Mouse (Mus musculus): Measurements from ENCODE around the gene Zfp346. TPM values are rescaled to one million over a fixed set of nuclear protein-coding genes. Genes with fewer than 3 reads are reported as not detected.
A peak's percentile ranks its signal among the peaks of the same experiment; 100 is the strongest.

Gene Zfp346
- polyA plus RNA-seq, 1 experiment from 2014 or later, result 25.4 TPM

DNA sequence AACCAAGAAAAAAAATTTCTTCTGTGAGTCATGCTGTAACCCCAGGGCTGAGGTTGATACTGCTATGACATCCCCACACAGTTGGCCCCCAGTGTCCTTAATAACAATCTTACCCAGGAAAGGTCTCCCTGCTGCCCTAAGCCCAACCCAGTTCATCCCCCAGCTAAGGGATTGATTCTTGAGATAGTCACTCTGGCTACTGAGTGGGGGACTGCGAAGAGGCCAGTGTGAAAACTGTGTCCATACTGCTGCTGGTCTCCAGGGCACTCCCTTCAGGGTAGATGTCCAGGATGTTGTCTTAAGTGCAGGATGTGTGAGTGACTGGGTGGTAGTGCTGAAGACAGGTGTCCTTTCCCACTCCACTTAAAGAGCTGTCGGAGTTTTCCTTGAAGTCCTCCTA lies 28.3 kb downstream of the Zfp346 start, which contains the start of gene Gm17617:
Gene Gm17617, minus strand, starts transcription at position 101 of the 400 bp plus-strand sequence.
- ATAC-seq (ENCODE audit: low FRiP score, low TSS enrichment), result no peak
- Histone ChIP-seq H3K4me3 (ENCODE audit: low read length) (no peak within 1 kb of the TSS), H3K27me3 (ENCODE audit: control insufficient read depth, insufficient read depth, low read length) (no peaks in the 10 kb centered on the region), H3K4me1 (ENCODE audit: control insufficient read depth, insufficient read depth, low read length) (no peaks in the 10 kb centered on the region), H3K4me2 (replicated peaks; ENCODE audit: low read depth, low read length) (no peak within 1 kb of the TSS), H3K9ac (ENCODE audit: low read depth, low read length) (no peak within 1 kb of the TSS), H3K36me3 (ENCODE audit: control insufficient read depth, insufficient read depth, low read length) (peaks cover 41% of the 10 kb centered on the region), H3K27ac (ENCODE audit: low read depth, low read length) (no peak within 1 kb of the TSS), H3K9me3 (ENCODE audit: control insufficient read depth, low read length) (no peaks in the 10 kb centered on the region)
- WGBS, result 95% methylated on average over 2 of the region's 2 CpGs

DNA sequence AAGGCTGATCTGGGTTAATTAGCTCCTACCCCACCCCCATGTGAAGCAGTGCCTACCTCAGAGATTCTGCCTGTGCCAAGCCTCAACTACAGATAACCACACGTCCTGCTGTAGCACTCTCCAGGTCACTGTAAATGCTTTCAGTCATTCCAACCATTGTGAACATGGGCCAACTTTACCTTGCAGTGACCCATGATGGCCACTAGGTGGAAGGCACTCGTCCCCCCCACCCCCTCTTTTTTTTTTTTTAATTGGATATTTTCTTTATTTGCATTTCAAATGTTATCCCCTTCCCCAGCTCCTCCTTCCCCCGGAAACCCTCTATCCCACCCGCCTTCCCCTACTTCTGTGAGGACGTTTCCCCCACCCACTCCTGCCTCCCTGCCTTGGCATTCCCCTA lies 30.3 kb downstream of the Zfp346 start:
- no peaks in the 10 kb centered on the region for H3K27me3 ChIP-seq (ENCODE audit: control insufficient read depth, insufficient read depth, low read length)
- WGBS, result 10% methylated on average over 5 of the region's 5 CpGs
- no peak for ATAC-seq (ENCODE audit: low FRiP score, low TSS enrichment)

GRCm38 (mm10) chr13:55140271-55140670 lies 35.2 kb downstream of the Zfp346 start:
- ATAC-seq (ENCODE audit: low FRiP score, low TSS enrichment), result no peak
- H3K27me3 ChIP-seq (ENCODE audit: control insufficient read depth, insufficient read depth, low read length), result no peaks in the 10 kb centered on the region
- H3K36me3 ChIP-seq (ENCODE audit: control insufficient read depth, insufficient read depth, low read length), result no peaks in the 10 kb centered on the region
- no peaks in the 10 kb centered on the region for H3K4me1 ChIP-seq (ENCODE audit: control insufficient read depth, insufficient read depth, low read length)
- H3K4me2 ChIP-seq (replicated peaks; ENCODE audit: low read depth, low read length), result no peak overlapping the region
- H3K27ac ChIP-seq (ENCODE audit: low read depth, low read length), result no peak overlapping the region
- H3K9ac ChIP-seq (ENCODE audit: low read depth, low read length), result no peak overlapping the region
- no peaks in the 10 kb centered on the region for H3K9me3 ChIP-seq (ENCODE audit: control insufficient read depth, low read length)
- WGBS, result 83% methylated on average over 2 of the region's 2 CpGs
- no peak overlapping the region for H3K4me3 ChIP-seq (ENCODE audit: low read length)

More for the DNA sequence above, 30.3 kb downstream of the Zfp346 start:
- Histone ChIP-seq H3K9me3 (ENCODE audit: control insufficient read depth, low read length) (no peaks in the 10 kb centered on the region), H3K4me2 (replicated peaks; ENCODE audit: low read depth, low read length) (no peak overlapping the region), H3K4me3 (ENCODE audit: low read length) (no peak overlapping the region), H3K27ac (ENCODE audit: low read depth, low read length) (no peak overlapping the region), H3K36me3 (ENCODE audit: control insufficient read depth, insufficient read depth, low read length) (peaks cover 27% of the 10 kb centered on the region), H3K9ac (ENCODE audit: low read depth, low read length) (no peak overlapping the region), H3K4me1 (ENCODE audit: control insufficient read depth, insufficient read depth, low read length) (no peaks in the 10 kb centered on the region)

DNA sequence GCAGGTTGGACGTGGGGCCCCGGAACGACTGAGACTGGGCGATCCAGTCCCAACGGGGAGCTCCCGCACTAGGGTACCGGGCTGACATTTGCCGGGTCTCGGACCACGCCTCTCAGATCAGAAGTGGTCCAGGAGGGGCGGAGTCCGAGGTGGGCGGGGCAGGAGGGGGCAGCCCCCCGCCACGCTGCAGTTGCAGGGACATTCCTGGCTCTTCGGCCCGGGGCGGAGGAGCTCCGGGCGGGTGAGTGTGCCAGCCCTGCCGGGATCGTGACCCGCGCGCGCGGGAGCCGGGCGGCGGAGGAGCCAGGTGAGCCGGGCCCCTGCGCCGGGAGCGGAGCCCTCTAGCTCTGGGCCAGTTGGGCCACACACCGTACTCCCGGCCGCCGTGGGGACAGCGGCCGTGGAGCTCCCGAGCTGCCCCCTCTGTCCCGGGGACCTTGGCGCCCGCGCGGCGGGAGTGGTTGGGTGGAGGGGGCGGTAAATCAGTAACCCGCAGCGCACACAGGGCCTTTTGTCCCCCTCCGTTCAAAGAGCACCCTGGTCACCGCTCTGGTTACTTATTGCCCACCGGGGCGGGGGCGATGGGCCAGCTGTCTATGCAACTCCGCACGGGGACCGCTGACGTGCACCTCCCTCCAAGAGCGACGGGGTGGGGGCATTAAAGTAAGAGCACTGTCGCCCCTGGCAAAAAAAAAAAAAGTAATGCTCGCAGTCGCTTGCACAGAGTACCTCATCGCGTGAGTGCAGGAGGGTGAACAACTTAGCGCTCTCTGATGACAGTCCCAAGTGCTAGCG lies 47.7 kb downstream of the Zfp346 start, which contains the start of gene Fgfr4:
Gene Fgfr4, plus strand, starts transcription at position 20 of the 795 bp plus-strand sequence.
- Histone ChIP-seq H3K27me3 (ENCODE audit: control insufficient read depth, insufficient read depth, low read length) (no peaks in the 10 kb centered on the region), H3K36me3 (ENCODE audit: control insufficient read depth, insufficient read depth, low read length) (no peaks in the 10 kb centered on the region), H3K9ac (ENCODE audit: low read depth, low read length) (peak within 1 kb of the TSS; percentile 74), H3K9me3 (ENCODE audit: control insufficient read depth, low read length) (no peaks in the 10 kb centered on the region), H3K27ac (ENCODE audit: low read depth, low read length) (peak within 1 kb of the TSS; percentile 88), H3K4me3 (ENCODE audit: low read length) (peak within 1 kb of the TSS; percentile 63), H3K4me1 (ENCODE audit: control insufficient read depth, insufficient read depth, low read length) (0 out of 2 replicates have a peak, but pooled peaks cover 4% of the 10 kb centered on the region), H3K4me2 (replicated peaks; ENCODE audit: low read depth, low read length) (peak within 1 kb of the TSS; percentile 94)
- WGBS, result under 1% methylated on average over 67 of the region's 68 CpGs
- ATAC-seq (ENCODE audit: low FRiP score, low TSS enrichment), result peak; percentile 86

- H3K27ac ChIP-seq (ENCODE audit: low read depth, low read length), result no peak overlapping the region; the same call in 1 of the 2 replicates
- H3K9me3 ChIP-seq (ENCODE audit: control insufficient read depth, low read length), result no peaks in the 10 kb centered on the region
- H3K9ac ChIP-seq (ENCODE audit: low read depth, low read length), result no peak overlapping the region
- no peak for ATAC-seq (ENCODE audit: low FRiP score, low TSS enrichment)
- H3K4me3 ChIP-seq (ENCODE audit: low read length), result peak overlapping the region; percentile 63; the same call in 1 of the 2 replicates
- 0 out of 2 replicates have a peak, but pooled peaks cover 4% of the 10 kb centered on the region for H3K4me1 ChIP-seq (ENCODE audit: control insufficient read depth, insufficient read depth, low read length)
- peaks cover 3% of the 10 kb centered on the region; the same call in 1 of the 2 replicates for H3K36me3 ChIP-seq (ENCODE audit: control insufficient read depth, insufficient read depth, low read length)
- H3K4me2 ChIP-seq (replicated peaks; ENCODE audit: low read depth, low read length), result peak overlapping the region; percentile 94
- WGBS, result 91% methylated on average over 5 of the region's 5 CpGs
- H3K27me3 ChIP-seq (ENCODE audit: control insufficient read depth, insufficient read depth, low read length), result no peaks in the 10 kb centered on the region
These were observed 48.8 kb downstream of the Zfp346 start for GRCm38 (mm10) chr13:55153951-55154350.

GRCm38 (mm10) chr13:55162365-55162764 lies 57.3 kb downstream of the Zfp346 start:
- Histone ChIP-seq H3K9ac (ENCODE audit: low read depth, low read length) (no peak overlapping the region), H3K4me1 (ENCODE audit: control insufficient read depth, insufficient read depth, low read length) (no peaks in the 10 kb centered on the region), H3K27me3 (ENCODE audit: control insufficient read depth, insufficient read depth, low read length) (no peaks in the 10 kb centered on the region), H3K4me2 (replicated peaks; ENCODE audit: low read depth, low read length) (no peak overlapping the region), H3K4me3 (ENCODE audit: low read length) (no peak overlapping the region), H3K27ac (ENCODE audit: low read depth, low read length) (no peak overlapping the region), H3K36me3 (ENCODE audit: control insufficient read depth, insufficient read depth, low read length) (peaks cover 7% of the 10 kb centered on the region; the same call in 1 of the 2 replicates), H3K9me3 (ENCODE audit: control insufficient read depth, low read length) (no peaks in the 10 kb centered on the region)
- WGBS, result 49% methylated on average over 7 of the region's 7 CpGs
- no peak for ATAC-seq (ENCODE audit: low FRiP score, low TSS enrichment)

DNA sequence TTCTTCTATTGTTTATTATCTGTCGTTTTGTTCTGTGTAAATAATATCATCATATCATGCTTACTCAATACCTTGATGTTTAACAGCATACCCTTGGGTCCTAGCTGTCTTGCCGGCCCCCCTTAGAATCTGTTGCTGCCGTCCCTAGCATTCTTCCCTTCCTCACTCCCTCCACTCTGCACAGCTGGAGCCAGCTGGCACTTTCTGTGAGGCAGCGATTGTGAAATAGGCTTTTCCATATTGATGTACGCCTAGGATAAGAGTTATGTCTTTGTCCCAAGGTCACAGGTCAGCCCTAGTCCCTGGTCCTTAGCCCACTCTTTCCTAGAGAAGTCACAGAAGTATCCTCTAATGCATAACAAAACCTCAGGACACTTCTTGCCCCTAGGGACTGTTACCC lies 58.4 kb downstream of the Zfp346 start:
- Histone ChIP-seq H3K27ac (ENCODE audit: low read depth, low read length) (no peak overlapping the region), H3K9ac (ENCODE audit: low read depth, low read length) (no peak overlapping the region), H3K4me2 (replicated peaks; ENCODE audit: low read depth, low read length) (no peak overlapping the region), H3K9me3 (ENCODE audit: control insufficient read depth, low read length) (no peaks in the 10 kb centered on the region), H3K4me3 (ENCODE audit: low read length) (no peak overlapping the region), H3K27me3 (ENCODE audit: control insufficient read depth, insufficient read depth, low read length) (no peaks in the 10 kb centered on the region), H3K36me3 (ENCODE audit: control insufficient read depth, insufficient read depth, low read length) (peaks cover 7% of the 10 kb centered on the region; the same call in 1 of the 2 replicates), H3K4me1 (ENCODE audit: control insufficient read depth, insufficient read depth, low read length) (peaks cover 2% of the 10 kb centered on the region; the same call in 1 of the 2 replicates)
- 61% methylated on average over 5 of the region's 5 CpGs for WGBS
- no peak for ATAC-seq (ENCODE audit: low FRiP score, low TSS enrichment)

DNA sequence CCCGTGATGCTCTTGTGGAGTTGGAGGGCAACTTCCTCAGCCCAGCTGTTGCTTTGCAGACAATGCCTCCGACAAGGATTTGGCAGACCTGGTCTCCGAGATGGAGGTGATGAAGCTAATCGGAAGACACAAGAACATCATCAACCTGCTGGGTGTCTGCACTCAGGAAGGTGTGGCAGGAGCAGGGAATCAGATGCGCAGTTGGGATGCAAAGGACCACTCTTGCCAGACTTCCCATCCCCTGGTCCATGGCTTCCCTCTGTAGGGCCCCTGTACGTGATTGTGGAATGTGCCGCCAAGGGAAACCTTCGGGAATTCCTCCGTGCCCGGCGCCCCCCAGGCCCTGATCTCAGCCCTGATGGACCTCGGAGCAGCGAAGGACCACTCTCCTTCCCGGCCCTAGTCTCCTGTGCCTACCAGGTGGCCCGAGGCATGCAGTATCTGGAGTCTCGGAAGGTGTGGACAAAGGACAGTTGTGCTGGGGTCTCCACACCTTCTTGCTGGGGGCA lies 60.8 kb downstream of the Zfp346 start:
- peaks cover 4% of the 10 kb centered on the region; the same call in 1 of the 2 replicates for H3K36me3 ChIP-seq (ENCODE audit: control insufficient read depth, insufficient read depth, low read length)
- no peak overlapping the region for H3K4me2 ChIP-seq (replicated peaks; ENCODE audit: low read depth, low read length)
- ATAC-seq (ENCODE audit: low FRiP score, low TSS enrichment), result no peak
- H3K27ac ChIP-seq (ENCODE audit: low read depth, low read length), result no peak overlapping the region
- H3K9me3 ChIP-seq (ENCODE audit: control insufficient read depth, low read length), result no peaks in the 10 kb centered on the region
- H3K27me3 ChIP-seq (ENCODE audit: control insufficient read depth, insufficient read depth, low read length), result no peaks in the 10 kb centered on the region
- H3K4me1 ChIP-seq (ENCODE audit: control insufficient read depth, insufficient read depth, low read length), result peaks cover 12% of the 10 kb centered on the region
- H3K4me3 ChIP-seq (ENCODE audit: low read length), result no peak overlapping the region
- H3K9ac ChIP-seq (ENCODE audit: low read depth, low read length), result no peak overlapping the region
- WGBS, result 94% methylated on average over 16 of the region's 16 CpGs

Measured in kidney, embryonic 14.5 days (tissue).